Mouse (Mus musculus) inflammation-experienced regulatory T-cells, adult 6 months (primary cell): ENCODE results near the gene Ldhd. TPM values are rescaled to one million over a fixed set of nuclear protein-coding genes. Genes with fewer than 3 reads are reported as not detected.

Experiments
- ATAC-seq: one replicate; pipeline ENCODE4 v1.8.0; 2017
- polyA plus RNA-seq, 3 experiments: library from polyadenylated mRNA; unstranded; fragments of 100-300 nt; shearing (Covaris generic); gene quantifications; one replicate each; pipeline ENCODE4 v1.2.1; 2017

The Ldhd gene
- polyA plus RNA-seq, 3 experiments from 2014 or later: 0.36 to 1.2 (median 0.95) TPM

DNA sequence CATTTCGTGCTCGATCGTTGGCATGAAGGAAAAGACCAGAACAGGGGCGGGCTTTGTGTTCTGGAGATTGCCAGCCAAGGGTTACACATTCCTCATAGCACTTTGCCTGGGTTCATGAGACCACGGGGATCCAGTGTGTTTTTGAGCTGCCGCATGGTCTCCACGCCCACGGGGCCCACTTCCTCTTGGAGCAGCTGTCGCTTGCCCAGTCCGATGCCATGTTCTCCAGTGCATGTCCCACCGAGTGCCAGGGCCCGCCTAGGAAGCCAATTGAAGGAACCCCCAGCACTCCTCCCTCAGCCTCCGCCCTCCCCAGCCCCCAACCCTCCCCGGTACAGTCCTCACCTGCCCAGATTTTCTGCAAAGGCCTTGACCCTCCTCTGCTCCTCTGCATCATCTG is 3.2 kb downstream of the Ldhd start:
- ATAC-seq: no peak

DNA sequence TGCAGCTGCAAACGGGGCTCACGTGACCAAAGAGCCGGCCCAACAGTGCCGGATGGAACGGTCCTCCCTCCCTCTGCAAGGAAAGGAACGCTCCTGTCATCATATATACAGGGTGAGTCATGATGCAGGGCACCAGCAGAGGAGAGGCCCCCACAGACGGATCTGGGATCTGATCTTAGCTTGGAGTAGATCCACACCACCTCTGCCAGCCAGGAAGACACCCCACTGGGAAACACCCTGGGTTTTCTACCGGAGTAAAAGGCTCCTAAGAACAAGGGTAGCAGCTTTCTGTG is 3.7 kb downstream of the Ldhd start:
- no peak for ATAC-seq

DNA sequence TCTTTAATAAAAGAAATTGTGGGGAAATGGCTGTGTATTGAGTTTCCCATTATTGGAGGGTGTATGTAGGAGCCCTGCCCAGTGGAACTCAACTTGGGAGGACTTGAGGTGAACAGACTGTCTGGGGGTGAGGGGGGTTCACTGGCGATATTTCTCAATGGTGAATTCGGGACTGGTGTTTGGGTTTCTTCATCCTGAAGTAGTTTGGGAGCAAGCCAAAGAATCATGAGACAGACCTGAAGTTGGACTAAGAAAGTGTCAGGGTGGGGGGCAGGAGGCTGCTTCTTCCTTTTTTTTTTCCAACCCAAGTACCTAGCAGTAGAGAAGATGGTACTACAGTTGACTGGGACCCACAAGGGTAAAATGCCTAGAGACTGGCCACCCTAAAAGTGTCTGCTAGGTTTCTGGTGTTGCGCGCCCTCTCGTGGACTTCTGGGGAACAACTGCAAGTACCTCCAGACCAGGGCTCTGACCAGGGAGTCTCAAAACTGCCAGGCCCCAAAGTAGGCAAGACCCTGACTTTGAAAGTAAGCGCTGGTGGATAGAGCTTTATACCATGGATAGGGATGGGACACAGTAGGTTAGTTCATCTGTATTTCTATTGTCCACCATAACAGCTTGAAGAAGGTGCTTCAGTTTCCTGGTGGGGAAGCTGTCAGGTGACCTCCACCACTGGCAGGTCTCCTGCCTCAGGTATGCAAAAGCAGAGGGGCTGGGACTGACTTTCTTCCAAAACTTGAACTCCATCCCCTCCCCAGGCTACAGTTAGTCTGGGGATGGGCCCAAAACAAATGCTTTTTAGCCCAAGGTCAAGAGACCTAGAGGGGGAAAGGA is 4.3 kb downstream of the Ldhd start:
- ATAC-seq: peak; percentile 67

GRCm38 (mm10) chr8:111624853-111625221 is 5.3 kb downstream of the Ldhd start:
- no peak for ATAC-seq

GRCm38 (mm10) chr8:111624081-111624852 is 5.9 kb downstream of the Ldhd start:
- ATAC-seq: peak; percentile 23

DNA sequence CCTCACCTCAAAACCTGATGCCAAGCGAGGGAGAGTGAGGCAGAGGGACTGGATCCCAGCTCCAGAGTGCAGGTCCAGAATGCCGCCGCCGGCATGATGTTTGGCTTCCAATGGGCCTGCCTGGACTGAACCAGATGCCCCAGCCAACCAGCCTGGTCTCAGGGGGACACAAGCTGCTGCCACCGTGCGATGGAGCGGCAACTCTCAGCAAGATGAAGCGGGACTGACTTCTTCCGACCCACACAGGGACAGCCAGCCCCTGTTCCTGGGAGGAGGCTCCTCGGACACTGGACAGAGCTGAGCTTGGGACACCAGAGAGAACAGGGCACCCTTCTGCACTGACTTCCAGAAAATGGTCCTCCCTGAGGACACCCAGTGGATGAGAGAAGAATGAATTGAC is 7.6 kb downstream of the Ldhd start:
- no peak for ATAC-seq

DNA sequence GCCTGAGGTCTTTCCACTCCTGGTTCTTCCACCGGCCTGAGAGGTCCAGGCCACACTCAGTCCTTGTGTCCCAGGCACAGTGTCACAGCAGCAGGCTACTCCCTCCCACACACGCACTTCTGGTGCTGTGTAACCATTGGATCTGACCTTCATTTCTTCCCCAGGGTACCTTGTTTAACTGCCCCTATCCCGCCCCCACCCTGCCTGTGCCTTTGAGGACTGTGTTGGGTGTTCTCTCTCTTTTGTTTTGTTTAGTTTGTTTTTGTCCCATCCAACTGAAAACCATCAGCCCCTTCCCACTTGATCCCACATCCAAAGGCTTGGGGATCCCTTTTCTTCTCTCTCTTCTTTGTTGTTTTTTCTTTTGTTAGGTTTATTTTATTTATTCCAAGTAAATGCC is 8.1 kb downstream of the Ldhd start:
- no peak for ATAC-seq

- ATAC-seq: no peak
These were observed 10.2 kb downstream of the Ldhd start for GRCm38 (mm10) chr8:111619936-111620335.

- ATAC-seq: no peak
These were observed 11.9 kb downstream of the Ldhd start for GRCm38 (mm10) chr8:111618273-111618672.

- ATAC-seq: no peak
These were observed 12.4 kb downstream of the Ldhd start for GRCm38 (mm10) chr8:111617812-111618211.

- no peak for ATAC-seq
These were observed 15.1 kb downstream of the Ldhd start for GRCm38 (mm10) chr8:111614786-111615701.

DNA sequence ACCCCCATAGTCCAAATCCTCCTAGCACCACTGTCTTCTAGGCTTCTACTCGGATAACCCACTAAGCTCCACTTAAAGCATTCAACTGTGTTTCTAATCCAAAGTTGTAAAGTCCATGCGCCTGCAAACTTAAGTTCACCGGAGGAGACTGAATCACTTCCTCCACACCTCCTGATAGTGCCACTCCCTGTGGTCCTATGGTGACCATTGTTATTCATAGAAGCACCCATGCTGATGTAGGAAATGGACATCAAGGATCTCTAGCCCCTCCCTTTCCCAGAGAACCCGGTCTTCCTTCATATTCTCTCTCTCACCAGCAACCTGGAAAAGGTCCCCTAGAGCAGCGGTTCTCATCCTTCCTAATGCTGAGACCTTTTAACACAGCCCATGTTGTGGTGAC is 17.0 kb downstream of the Ldhd start:
- ATAC-seq: no peak

DNA sequence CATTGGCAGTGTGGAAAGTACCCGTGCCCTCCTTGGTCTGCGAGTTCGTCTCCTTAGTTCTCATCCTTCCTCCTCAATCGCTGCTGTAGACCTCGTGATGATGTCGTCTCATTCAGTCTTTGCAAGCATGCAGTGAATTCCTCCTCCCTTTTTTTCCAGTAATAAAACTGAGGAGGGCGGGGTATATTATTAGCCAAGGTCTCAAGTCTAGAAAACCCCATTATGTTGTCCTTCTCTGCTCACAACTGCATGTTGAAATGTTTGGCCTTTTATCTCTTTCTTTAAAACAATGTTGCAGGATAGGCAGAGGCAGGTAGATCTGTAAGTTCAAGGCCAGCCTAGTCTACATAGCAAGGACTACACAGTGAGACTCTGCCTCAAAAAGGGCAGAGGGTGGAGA is 22.8 kb downstream of the Ldhd start:
- no peak for ATAC-seq

DNA sequence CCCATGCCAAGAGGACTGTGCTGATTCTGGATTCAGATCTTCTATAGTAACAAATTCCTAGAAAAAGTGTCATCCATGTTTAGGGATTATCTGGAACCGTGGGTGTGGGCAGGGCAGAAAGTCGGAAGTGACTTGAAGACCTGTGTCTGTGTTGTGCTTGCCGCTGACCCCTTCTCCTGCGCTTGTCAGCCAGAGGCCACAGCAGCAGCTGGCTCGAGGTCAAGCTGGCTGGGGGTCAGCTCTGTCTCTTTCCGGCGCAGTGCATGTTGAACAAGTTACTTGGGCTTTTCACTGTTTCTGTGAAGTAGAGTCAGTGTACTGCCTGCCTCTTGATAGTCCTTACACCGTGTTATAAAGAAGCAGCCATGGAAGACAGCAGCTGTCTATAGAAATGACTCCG is 23.2 kb downstream of the Ldhd start:
- no peak for ATAC-seq

- ATAC-seq: no peak
These were observed 25.2 kb downstream of the Ldhd start for GRCm38 (mm10) chr8:111604986-111605385.

GRCm38 (mm10) chr8:111602050-111602449 is 28.1 kb downstream of the Ldhd start:
- no peak for ATAC-seq

- no peak for ATAC-seq
These were observed 30.3 kb downstream of the Ldhd start for GRCm38 (mm10) chr8:111599707-111600444.

- no peak for ATAC-seq
These were observed 32.9 kb downstream of the Ldhd start for GRCm38 (mm10) chr8:111597310-111597709.

- ATAC-seq: no peak
These were observed 33.7 kb downstream of the Ldhd start for GRCm38 (mm10) chr8:111596485-111596821.

- ATAC-seq: peak; percentile 93
These were observed 34.3 kb downstream of the Ldhd start for GRCm38 (mm10) chr8:111595712-111596484.

DNA sequence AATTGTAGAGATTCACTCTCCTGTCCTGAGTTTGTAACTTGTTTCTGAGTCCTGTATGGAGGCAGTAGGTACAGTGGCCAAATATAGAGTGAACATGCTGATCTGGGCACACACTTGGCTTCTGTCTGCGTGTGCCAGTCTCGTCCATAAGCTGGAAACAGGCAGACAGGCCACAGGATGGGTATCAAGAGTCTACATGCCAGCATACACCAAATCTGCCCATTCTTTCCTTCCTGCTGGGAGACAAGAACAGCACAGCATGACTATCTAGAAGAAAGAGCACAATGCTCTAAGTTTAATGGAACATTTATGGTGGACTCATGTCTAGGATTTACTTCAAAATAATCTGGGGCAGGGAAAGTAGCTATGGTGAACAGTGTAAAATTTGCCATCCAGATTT is 35.2 kb downstream of the Ldhd start:
- no peak for ATAC-seq
